ENCODE assay signal across 9 mouse cellular contexts in the genomic region with DNA sequence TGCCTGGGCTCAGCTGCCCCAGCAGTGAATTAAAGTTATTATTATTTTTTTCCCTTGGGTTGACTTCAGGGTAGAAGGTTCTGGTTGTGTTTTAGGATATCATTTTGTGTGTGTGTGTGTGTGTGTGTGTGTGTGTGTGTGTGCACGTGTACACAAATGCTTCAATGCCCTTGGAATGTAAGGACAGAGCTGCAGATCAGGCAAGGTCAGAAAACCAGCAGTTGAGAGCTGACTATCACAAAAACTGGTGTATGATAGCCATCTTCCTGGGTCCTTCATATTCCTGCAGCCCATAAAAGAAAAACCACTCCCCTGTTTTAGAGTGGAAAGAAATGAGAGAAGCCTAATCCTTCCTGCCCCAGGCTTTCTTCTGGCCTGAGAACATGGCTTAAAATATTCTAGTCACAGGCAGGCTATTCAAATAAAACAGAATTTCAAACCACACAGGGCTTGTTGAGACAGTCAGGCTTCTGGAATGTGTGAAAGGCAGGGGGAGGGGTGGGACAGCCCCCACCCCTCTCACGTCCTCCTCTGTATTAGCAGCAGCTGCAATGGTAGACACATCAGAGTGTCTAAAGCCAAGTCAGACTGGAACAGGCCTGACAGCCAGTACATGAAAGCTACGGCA.
DNase-seq lines count a peak whose midpoint lies in the region; ATAC-seq and TF ChIP-seq lines count a peak whose summit lies in the region.
"Had no signal": no experiment of that assay in that cellular context is flagged by ENCODE, and none has a peak within 500 bp of the region (broad histone marks: within the 10 kb centered on the region; RNA-seq: fewer than 3 reads in every experiment).

No protein-coding gene starts in this region.

- WGBS in forebrain, embryonic 13.5 days, result 15% methylated on average over 3 of the region's 3 CpGs
- 32% methylated on average over 3 of the region's 3 CpGs for WGBS in stomach, postnatal 0 days

- H3K4me1 ChIP-seq in forebrain, embryonic 13.5 days, result peaks cover 42% of the 10 kb centered on the region
- H3K4me1 ChIP-seq in stomach, postnatal 0 days (replicated peaks; ENCODE audit: control insufficient read depth, insufficient read depth), result no peaks in the 10 kb centered on the region

- H3K4me2 ChIP-seq in forebrain, embryonic 13.5 days, result no peak overlapping the region; the same call in 1 of the 2 replicates
- no peak overlapping the region for H3K4me2 ChIP-seq in stomach, postnatal 0 days (replicated peaks; ENCODE audit: low read depth)

- DNase-seq in lung, postnatal 10 days, result peak; percentile 45
- no peak for DNase-seq in lung, postnatal 14 days
- DNase-seq in kidney, postnatal 14 days, result peak; percentile 38
- DNase-seq in stomach, postnatal 0 days (ENCODE audit: low spot score), result no peak
- no peak for DNase-seq in cerebellum, adult 8-10 months
- no peak for DNase-seq in layer of hippocampus, adult 9-10 months (ENCODE audit: low spot score)
- no peak for DNase-seq in lung, postnatal 25 days (ENCODE audit: low spot score)
- DNase-seq: adrenal gland, postnatal 25 days had no signal

- no peaks in the 10 kb centered on the region for H3K9me3 ChIP-seq in forebrain, embryonic 13.5 days (replicated peaks)
- H3K9me3 ChIP-seq in stomach, postnatal 0 days (ENCODE audit: control insufficient read depth, low read length), result no peaks in the 10 kb centered on the region

- TF ChIP-seq CTCF in stomach, postnatal 0 days (IDR thresholded peaks at IDR 0.05; ENCODE audit: low read depth), result no peak

- H3K27ac ChIP-seq in forebrain, embryonic 13.5 days, result peak overlapping the region; percentile 75
- no peak overlapping the region for H3K27ac ChIP-seq in stomach, postnatal 0 days (replicated peaks)

- H3K36me3 ChIP-seq in forebrain, embryonic 13.5 days (ENCODE audit: poor library complexity, severe bottlenecking), result no peaks in the 10 kb centered on the region
- H3K36me3 ChIP-seq in stomach, postnatal 0 days (ENCODE audit: control insufficient read depth, insufficient read depth, low read length), result no peaks in the 10 kb centered on the region

- H3K27me3 ChIP-seq in forebrain, embryonic 13.5 days, result no peaks in the 10 kb centered on the region
- H3K27me3 ChIP-seq in stomach, postnatal 0 days (ENCODE audit: control insufficient read depth, insufficient read depth, low read length), result no peaks in the 10 kb centered on the region

- no peak for TF ChIP-seq EP300 in stomach, postnatal 0 days (optimal IDR thresholded peaks at IDR 0.05)

- H3K4me3 ChIP-seq in forebrain, embryonic 13.5 days, result no peak overlapping the region
- no peak overlapping the region for H3K4me3 ChIP-seq in stomach, postnatal 0 days (ENCODE audit: low read depth, low read length)

- H3K9ac ChIP-seq in forebrain, embryonic 13.5 days, result no peak overlapping the region
- H3K9ac ChIP-seq in stomach, postnatal 0 days (ENCODE audit: low read length), result no peak overlapping the region

- ATAC-seq in forebrain, embryonic 13.5 days, result peak; percentile 93
- ATAC-seq in stomach, postnatal 0 days (ENCODE audit: low FRiP score, low TSS enrichment), result peak; percentile 26; the same call in 1 of the 2 replicates

Comparison
In these comparisons a context has a peak if more than half of its experiments do, and no peak if none do; other contexts are left out.
1. DNase-seq: peak in lung, postnatal 10 days (single experiment) and kidney, postnatal 14 days (single experiment); none in lung, postnatal 14 days (single experiment), stomach, postnatal 0 days (single experiment), cerebellum, adult 8-10 months (single experiment), layer of hippocampus, adult 9-10 months (single experiment) and lung, postnatal 25 days (single experiment).